Mouse (Mus musculus): Measurements from ENCODE around the gene Dok3. TPM values are rescaled to one million over a fixed set of nuclear protein-coding genes. Genes with fewer than 3 reads are reported as not detected.

The Dok3 gene
- polyA plus RNA-seq, 1 experiment from 2014 or later, result 3.4 TPM

GRCm38 (mm10) chr13:55567949-55568348, 38.9 kb upstream of the Dok3 start:
- H3K4me1 ChIP-seq, result peaks cover 30% of the 10 kb centered on the region
- no peaks in the 10 kb centered on the region for H3K9me3 ChIP-seq (replicated peaks)
- ATAC-seq, result no peak
- H3K27ac ChIP-seq, result no peak overlapping the region
- no peak overlapping the region for H3K4me3 ChIP-seq
- no peak overlapping the region for H3K9ac ChIP-seq
- 84% methylated on average over 2 of the region's 2 CpGs for WGBS (ENCODE audit: insufficient replicate concordance)
- H3K4me2 ChIP-seq, result no peak overlapping the region
- no peaks in the 10 kb centered on the region for H3K27me3 ChIP-seq (replicated peaks)
- peaks cover 55% of the 10 kb centered on the region for H3K36me3 ChIP-seq

GRCm38 (mm10) chr13:55567001-55567400, 37.9 kb upstream of the Dok3 start:
- Histone ChIP-seq H3K4me3 (no peak overlapping the region), H3K4me2 (no peak overlapping the region), H3K27ac (no peak overlapping the region), H3K9me3 (replicated peaks) (no peaks in the 10 kb centered on the region), H3K36me3 (peaks cover 56% of the 10 kb centered on the region), H3K27me3 (replicated peaks) (no peaks in the 10 kb centered on the region), H3K9ac (no peak overlapping the region), H3K4me1 (peaks cover 24% of the 10 kb centered on the region)
- WGBS (ENCODE audit: insufficient replicate concordance), result 89% methylated on average over 6 of the region's 6 CpGs
- ATAC-seq, result no peak

GRCm38 (mm10) chr13:55563266-55563879, 34.3 kb upstream of the Dok3 start:
- no peak overlapping the region for H3K4me2 ChIP-seq
- 86% methylated on average over 7 of the region's 7 CpGs for WGBS (ENCODE audit: insufficient replicate concordance)
- H3K36me3 ChIP-seq, result peaks cover 61% of the 10 kb centered on the region
- no peak overlapping the region for H3K4me3 ChIP-seq
- ATAC-seq, result no peak
- no peaks in the 10 kb centered on the region for H3K27me3 ChIP-seq (replicated peaks)
- no peak overlapping the region for H3K9ac ChIP-seq
- H3K4me1 ChIP-seq, result no peaks in the 10 kb centered on the region
- no peaks in the 10 kb centered on the region for H3K9me3 ChIP-seq (replicated peaks)
- H3K27ac ChIP-seq, result no peak overlapping the region

- WGBS (ENCODE audit: insufficient replicate concordance), result 83% methylated on average over 6 of the region's 6 CpGs
- Histone ChIP-seq H3K4me1 (no peaks in the 10 kb centered on the region), H3K4me2 (no peak overlapping the region), H3K27me3 (replicated peaks) (no peaks in the 10 kb centered on the region), H3K27ac (no peak overlapping the region), H3K9me3 (replicated peaks) (no peaks in the 10 kb centered on the region), H3K36me3 (peaks cover 58% of the 10 kb centered on the region), H3K9ac (no peak overlapping the region), H3K4me3 (no peak overlapping the region)
- no peak for ATAC-seq
Observed at GRCm38 (mm10) chr13:55557499-55557898, 28.4 kb upstream of the Dok3 start.

- Histone ChIP-seq H3K4me3 (no peak overlapping the region), H3K27me3 (replicated peaks) (no peaks in the 10 kb centered on the region), H3K27ac (no peak overlapping the region), H3K4me1 (no peaks in the 10 kb centered on the region), H3K4me2 (no peak overlapping the region), H3K36me3 (peaks cover 59% of the 10 kb centered on the region), H3K9ac (no peak overlapping the region), H3K9me3 (replicated peaks) (no peaks in the 10 kb centered on the region)
- 88% methylated on average over 9 of the region's 9 CpGs for WGBS (ENCODE audit: insufficient replicate concordance)
- no peak for ATAC-seq
Observed at GRCm38 (mm10) chr13:55555921-55556320, 26.8 kb upstream of the Dok3 start.

GRCm38 (mm10) chr13:55549061-55549460, 20.0 kb upstream of the Dok3 start:
- 84% methylated on average over 15 of the region's 15 CpGs for WGBS (ENCODE audit: insufficient replicate concordance)

GRCm38 (mm10) chr13:55548426-55548825, 19.3 kb upstream of the Dok3 start:
- Histone ChIP-seq H3K27ac (no peak overlapping the region), H3K9me3 (replicated peaks) (no peaks in the 10 kb centered on the region), H3K36me3 (peaks cover 88% of the 10 kb centered on the region), H3K4me2 (no peak overlapping the region), H3K4me3 (no peak overlapping the region), H3K27me3 (replicated peaks) (no peaks in the 10 kb centered on the region), H3K9ac (no peak overlapping the region), H3K4me1 (peaks cover 21% of the 10 kb centered on the region)
- no peak for ATAC-seq
- WGBS (ENCODE audit: insufficient replicate concordance), result 80% methylated on average over 5 of the region's 5 CpGs

More at GRCm38 (mm10) chr13:55549061-55549460, 20.0 kb upstream of the Dok3 start:
- Histone ChIP-seq H3K36me3 (peaks cover 88% of the 10 kb centered on the region), H3K4me1 (peaks cover 20% of the 10 kb centered on the region), H3K27me3 (replicated peaks) (no peaks in the 10 kb centered on the region), H3K4me3 (no peak overlapping the region), H3K27ac (no peak overlapping the region), H3K9me3 (replicated peaks) (no peaks in the 10 kb centered on the region), H3K9ac (no peak overlapping the region), H3K4me2 (no peak overlapping the region)
- ATAC-seq, result no peak

GRCm38 (mm10) chr13:55547916-55548315, 18.8 kb upstream of the Dok3 start:
- no peaks in the 10 kb centered on the region for H3K27me3 ChIP-seq (replicated peaks)
- no peak overlapping the region for H3K27ac ChIP-seq
- peaks cover 88% of the 10 kb centered on the region for H3K36me3 ChIP-seq
- H3K9me3 ChIP-seq (replicated peaks), result no peaks in the 10 kb centered on the region
- 85% methylated on average over 2 of the region's 2 CpGs for WGBS (ENCODE audit: insufficient replicate concordance)
- H3K4me3 ChIP-seq, result no peak overlapping the region
- no peak overlapping the region for H3K9ac ChIP-seq
- ATAC-seq, result no peak
- peaks cover 21% of the 10 kb centered on the region for H3K4me1 ChIP-seq
- no peak overlapping the region for H3K4me2 ChIP-seq

- H3K27ac ChIP-seq, result peak overlapping the region; percentile 34
Observed at GRCm38 (mm10) chr13:55544792-55545191, 15.7 kb upstream of the Dok3 start.

GRCm38 (mm10) chr13:55543447-55543846, 14.4 kb upstream of the Dok3 start:
- Histone ChIP-seq H3K27ac (no peak overlapping the region), H3K9me3 (replicated peaks) (no peaks in the 10 kb centered on the region), H3K4me1 (peaks cover 34% of the 10 kb centered on the region), H3K36me3 (peaks cover 96% of the 10 kb centered on the region), H3K27me3 (replicated peaks) (no peaks in the 10 kb centered on the region), H3K4me2 (no peak overlapping the region), H3K4me3 (no peak overlapping the region), H3K9ac (no peak overlapping the region)
- WGBS (ENCODE audit: insufficient replicate concordance), result 82% methylated on average over 8 of the region's 8 CpGs
- no peak for ATAC-seq

More at GRCm38 (mm10) chr13:55544792-55545191, 15.7 kb upstream of the Dok3 start:
- H3K4me2 ChIP-seq, result peak overlapping the region; percentile 27
- no peaks in the 10 kb centered on the region for H3K9me3 ChIP-seq (replicated peaks)
- H3K27me3 ChIP-seq (replicated peaks), result no peaks in the 10 kb centered on the region
- 34% methylated on average over 6 of the region's 6 CpGs for WGBS (ENCODE audit: insufficient replicate concordance)
- peak; percentile 93 for ATAC-seq
- no peak overlapping the region for H3K9ac ChIP-seq
- H3K4me3 ChIP-seq, result no peak overlapping the region
- peaks cover 34% of the 10 kb centered on the region for H3K4me1 ChIP-seq
- peaks cover 96% of the 10 kb centered on the region for H3K36me3 ChIP-seq

GRCm38 (mm10) chr13:55542891-55543290, 13.8 kb upstream of the Dok3 start:
- ATAC-seq, result no peak
- H3K27me3 ChIP-seq (replicated peaks), result no peaks in the 10 kb centered on the region
- no peak overlapping the region for H3K4me3 ChIP-seq
- no peak overlapping the region for H3K27ac ChIP-seq
- peaks cover 34% of the 10 kb centered on the region for H3K4me1 ChIP-seq
- H3K9ac ChIP-seq, result no peak overlapping the region
- no peak overlapping the region for H3K4me2 ChIP-seq
- H3K9me3 ChIP-seq (replicated peaks), result no peaks in the 10 kb centered on the region
- WGBS (ENCODE audit: insufficient replicate concordance), result 91% methylated on average over 4 of the region's 4 CpGs
- H3K36me3 ChIP-seq, result peaks cover 91% of the 10 kb centered on the region

GRCm38 (mm10) chr13:55540933-55541332, 11.8 kb upstream of the Dok3 start:
- no peak overlapping the region for H3K9ac ChIP-seq
- H3K27me3 ChIP-seq (replicated peaks), result no peaks in the 10 kb centered on the region
- H3K36me3 ChIP-seq, result peaks cover 71% of the 10 kb centered on the region
- 81% methylated on average over 2 of the region's 2 CpGs for WGBS (ENCODE audit: insufficient replicate concordance)
- H3K27ac ChIP-seq, result no peak overlapping the region
- no peak overlapping the region for H3K4me3 ChIP-seq
- ATAC-seq, result no peak
- peaks cover 42% of the 10 kb centered on the region for H3K4me1 ChIP-seq
- H3K4me2 ChIP-seq, result no peak overlapping the region
- no peaks in the 10 kb centered on the region for H3K9me3 ChIP-seq (replicated peaks)

Measured in liver, embryonic 12.5 days (tissue).